Mouse (Mus musculus) embryonic stem cell, embryonic (primary cell): ENCODE measurements around the gene Atp8a2.

Experiments used
- CTCF ChIA-PET, 4 experiments: fragments of 300-600 bp in 2 of 4; fragments of 350-600 bp in 2 of 4; sonication (Branson Sonifier 250); formaldehyde crosslinking; loops; one replicate each; lab custom pipeline; 2022; ENCODE audit warnings: inconsistent platforms in 2 of 4; lab: Charles Lee
- POLR2A ChIA-PET, 4 experiments: fragments of 300-600 bp in 2 of 4; fragments of 350-600 bp in 2 of 4; sonication (Branson Sonifier 250); formaldehyde crosslinking; loops; one replicate each; lab custom pipeline; 2022; ENCODE audit warnings: antibody characterized with exemption in 4 of 4, inconsistent platforms in 1 of 4; lab: Charles Lee

Atp8a2 gene

DNA sequence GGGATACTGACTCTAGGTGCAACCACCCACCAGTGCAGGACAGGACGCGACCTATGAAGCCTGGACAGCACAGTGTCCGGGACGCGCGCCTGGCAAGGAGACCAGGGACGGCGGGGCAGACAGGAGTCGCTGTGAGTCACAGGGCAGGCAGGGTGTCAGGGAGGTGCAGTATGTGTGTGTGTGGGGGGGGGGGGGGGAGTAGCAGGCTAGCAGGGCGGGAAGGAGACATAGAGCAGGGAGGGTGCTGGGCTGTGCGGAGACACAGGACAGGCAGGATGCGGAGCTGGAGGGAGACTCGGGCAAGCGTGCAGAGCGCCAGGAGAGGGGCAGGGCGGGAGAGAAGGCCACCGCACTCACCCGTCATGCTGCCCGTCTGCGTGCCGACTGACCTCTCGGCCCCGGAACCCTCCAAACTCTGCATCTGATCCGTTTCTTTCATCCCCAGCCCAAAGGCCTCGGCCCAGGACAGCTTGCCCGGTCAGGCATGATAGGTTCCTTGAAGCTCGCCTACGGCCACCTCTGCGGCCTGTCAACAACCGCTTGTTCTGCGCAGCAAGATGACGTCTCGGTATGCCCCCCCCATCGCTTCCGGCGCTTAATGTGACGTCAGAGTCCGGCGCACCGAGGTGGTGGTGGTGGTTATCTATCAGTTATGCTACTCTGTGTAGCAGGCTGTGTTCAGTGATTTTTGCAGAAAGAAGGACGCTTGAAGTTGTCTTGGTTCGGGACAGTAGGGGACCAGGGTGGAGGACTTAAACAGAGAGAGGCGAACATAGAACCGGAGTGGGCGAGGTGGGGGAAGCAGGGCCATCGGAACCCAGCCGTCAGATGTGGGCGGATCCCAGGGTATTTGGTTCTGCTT lies 599.4 kb downstream of the Atp8a2 start, which contains the start of gene Cdadc1:
Cdadc1 (minus strand) TSS at position 562 of the 862 bp plus-strand sequence.
- ChIA-PET CTCF (interaction anchor here (0.7 to 1.5 kb wide), 9 partner anchors 8 to 494 kb away, joined by 3 to 7 read pairs (median 4); no protein-coding TSS in a partner anchor), POLR2A (interaction anchor here in 3 of 4 experiments (0.6 to 1.9 kb wide), 19 partner anchors 9 to 1096 kb away, joined by 3 to 5 read pairs (median 3); partner anchors contain the start of genes Cab39l (in 1 of the 3), Rcbtb1 (in 1 of the 3), Setdb2 (in 1 of the 3) and Shisa2 (in 1 of the 3))

DNA sequence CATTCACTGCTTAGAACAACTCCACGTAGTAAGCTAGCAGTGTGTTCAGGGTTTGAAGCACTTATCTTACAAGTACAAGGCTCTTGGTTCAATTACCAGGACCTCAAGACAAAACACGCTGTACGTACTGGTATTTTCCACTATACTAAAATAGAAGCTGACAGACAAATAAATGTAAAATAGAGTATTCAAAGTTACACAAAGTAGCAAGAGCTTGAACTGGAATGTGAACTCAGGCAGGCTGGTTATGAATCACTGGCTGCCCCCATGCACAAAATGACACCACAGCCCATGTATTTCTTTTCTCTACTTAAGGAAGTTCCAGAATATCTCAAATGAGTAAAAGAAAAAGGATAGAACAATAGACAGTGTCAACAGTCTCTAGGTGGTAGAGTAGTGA lies 602.0 kb downstream of the Atp8a2 start:
- CTCF ChIA-PET: interaction anchor here in 1 of 4 experiments (1.1 kb wide), 1 partner anchor 18 kb away, joined by 3 read pairs; no protein-coding TSS in a partner anchor
- POLR2A ChIA-PET: interaction anchor here in 2 of 4 experiments (0.8 to 1.7 kb wide), 2 partner anchors 9 to 18 kb away, joined by 3 to 7 read pairs; no protein-coding TSS in a partner anchor

DNA sequence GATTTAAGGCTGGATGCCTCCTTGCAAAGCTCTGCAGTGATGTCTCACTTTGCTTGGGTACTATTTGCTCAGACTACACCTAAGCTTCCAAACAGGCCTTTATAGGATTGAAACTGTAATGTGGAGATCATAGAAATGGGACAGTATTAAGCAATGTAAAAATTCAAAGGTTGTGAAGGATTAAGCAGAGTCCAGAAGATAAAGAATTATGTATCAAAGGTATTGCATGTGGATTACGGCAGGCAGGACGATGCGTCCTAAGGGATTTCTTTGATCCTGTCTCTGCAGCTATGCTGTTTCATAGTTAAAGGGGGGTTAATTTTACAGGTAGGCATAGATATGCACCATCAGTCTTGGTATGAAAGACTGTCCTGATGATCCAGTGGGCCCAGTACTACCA lies 604.4 kb downstream of the Atp8a2 start:
- ChIA-PET POLR2A (interaction anchor here in 1 of 4 experiments (0.7 kb wide), 1 partner anchor 15 kb away, joined by 8 read pairs; no protein-coding TSS in a partner anchor), CTCF (no interaction called here)

DNA sequence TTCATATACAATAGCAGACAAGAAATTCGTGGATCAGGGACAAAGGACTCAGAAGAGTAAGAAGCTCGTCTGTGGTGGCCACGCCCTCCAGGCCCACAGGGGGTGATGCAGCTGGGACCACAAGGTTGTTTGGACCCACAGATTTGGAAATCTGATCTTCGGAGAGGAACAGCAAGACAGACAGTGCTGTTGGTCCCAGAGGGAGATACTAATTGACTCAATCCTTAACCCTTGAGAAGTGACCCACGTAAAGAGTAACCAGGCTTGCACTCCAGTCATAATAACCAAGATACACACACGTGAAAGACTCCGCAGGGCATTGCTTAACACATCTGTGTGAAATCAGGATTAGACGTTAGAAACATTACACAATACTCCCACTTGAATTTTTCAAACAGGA lies 605.1 kb downstream of the Atp8a2 start:
- ChIA-PET POLR2A (interaction anchor here in 2 of 4 experiments (0.8 to 0.9 kb wide), 2 partner anchors 10 to 42 kb away, joined by 4 read pairs; no protein-coding TSS in a partner anchor), CTCF (interaction anchor here in 3 of 4 experiments (0.6 to 1.2 kb wide), 5 partner anchors 21 to 650 kb away, joined by 3 to 8 read pairs (median 3); no protein-coding TSS in a partner anchor)

DNA sequence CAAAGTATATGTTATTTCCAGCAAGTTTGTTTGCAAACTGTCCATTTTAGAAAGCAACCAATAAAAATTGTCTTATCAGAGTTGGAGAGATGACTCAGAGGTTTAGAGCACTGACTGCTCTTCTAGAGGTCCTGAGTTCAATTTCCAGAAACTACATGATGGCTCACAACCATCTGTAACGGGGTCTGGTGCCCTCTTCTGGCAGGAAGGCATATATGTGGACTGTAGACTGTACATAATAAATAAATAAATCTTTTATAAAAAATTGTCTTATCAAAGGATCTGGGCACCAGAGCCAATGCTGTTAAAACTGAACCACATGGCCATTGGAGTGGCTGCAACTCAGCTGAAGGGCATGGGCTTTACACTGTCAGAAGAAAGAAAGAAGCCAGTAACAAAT lies 606.4 kb downstream of the Atp8a2 start:
- ChIA-PET POLR2A (no interaction called here), CTCF (interaction anchor here in 2 of 4 experiments (1.1 to 1.2 kb wide), 2 partner anchors 22 to 123 kb away, joined by 3 to 6 read pairs; no protein-coding TSS in a partner anchor)
